Mouse (Mus musculus): ENCODE measurements around the gene Glyctk. TPM values are rescaled to one million over a fixed set of nuclear protein-coding genes. Genes with fewer than 3 reads are reported as not detected.

Gene Glyctk
- total RNA-seq (2023): 1 to 10 TPM; 7.3 to 8.3 TPM

DNA sequence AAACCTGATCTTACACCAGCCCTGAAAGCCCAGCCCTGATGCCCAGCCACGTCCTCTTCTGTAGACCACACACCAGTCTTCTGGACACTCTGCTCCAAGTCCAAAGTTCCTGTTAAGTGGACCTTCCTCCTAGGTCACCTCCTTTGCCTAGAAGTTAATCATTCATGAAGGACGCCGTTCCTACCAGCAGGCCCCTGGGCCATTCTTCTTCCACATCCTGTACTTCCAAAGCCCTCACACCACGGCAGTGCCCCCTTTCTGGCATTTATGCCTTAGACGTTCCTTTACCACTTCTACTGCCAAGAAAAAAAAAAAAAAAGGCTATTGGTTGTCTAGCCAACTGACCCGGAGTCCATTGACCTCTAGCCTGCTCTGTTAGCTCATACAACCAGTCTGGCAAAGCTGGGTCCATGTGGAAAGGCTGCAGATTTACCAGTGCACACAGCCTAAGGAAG, at the start of gene Glyctk:
Gene Glyctk, minus strand, starts transcription at position 102 of the 455 bp plus-strand sequence.

DNA sequence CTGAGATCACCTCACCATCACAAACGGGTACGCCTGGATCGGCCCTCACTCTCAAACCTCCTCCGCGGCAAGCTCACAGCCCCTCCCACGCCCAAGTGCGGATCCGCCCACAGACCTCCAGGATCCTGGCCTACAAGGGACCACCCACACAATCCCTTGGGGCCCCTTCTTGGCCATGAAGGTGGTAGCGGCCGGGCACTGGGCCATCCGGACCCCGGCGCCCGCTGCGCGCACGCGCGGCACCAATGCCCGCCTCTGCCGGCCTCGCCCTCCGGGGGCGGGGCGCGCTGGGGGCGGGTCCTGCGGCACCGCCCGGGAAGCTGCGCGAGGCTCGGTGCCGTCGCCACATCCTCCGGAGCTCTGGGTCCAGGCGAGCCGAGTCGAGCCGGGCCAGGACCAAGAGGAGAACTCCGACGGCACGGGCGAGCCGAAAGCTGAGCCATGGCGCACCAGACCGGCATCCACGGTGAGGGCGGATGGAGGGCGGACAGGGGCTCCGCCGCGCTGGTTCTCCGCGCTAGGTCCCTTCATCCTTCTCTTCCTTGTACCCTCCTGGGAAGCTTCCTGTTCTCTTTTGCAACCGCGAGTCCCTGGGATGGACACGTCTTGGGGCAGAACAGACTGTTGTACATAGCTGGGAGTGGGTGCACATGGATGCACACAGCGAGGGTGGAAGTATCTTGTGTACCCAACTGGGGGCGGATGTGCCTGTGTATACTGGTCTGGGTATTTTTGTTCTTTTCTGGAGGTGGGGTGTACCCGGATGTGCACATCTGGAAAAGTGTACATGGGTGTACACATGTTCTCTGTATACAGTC, 45.1 kb upstream of the Glyctk start, which contains the start of gene Twf2:
Gene Twf2, plus strand, starts transcription at position 290 of the 818 bp plus-strand sequence.

GRCm38 (mm10) chr9:106199535-106200272, 41.8 kb upstream of the Glyctk start, which contains the start of gene Ppm1m:
Gene Ppm1m, minus strand, starts transcription at chr9:106199746.

GRCm38 (mm10) chr9:106170556-106171345, 12.8 kb upstream of the Glyctk start, which contains the start of gene Wdr82:
Gene Wdr82, plus strand, starts transcription at chr9:106170928.

Other genes starting within 250 kb of the Glyctk start
- gene Col6a5, start 197.5 kb downstream of the Glyctk start, total RNA-seq (2023): not detected
- gene Col6a4, start 61.4 kb downstream of the Glyctk start, total RNA-seq (2023): not detected
- gene Wdr82, start 12.8 kb upstream of the Glyctk start, total RNA-seq (2023): 100 to 1,000 TPM; 111 to 126 TPM
- 100 to 1,000 TPM in 1 of 2 experiments, 10 to 100 TPM in 1; 93.6 to 103 TPM for gene Ppm1m, start 41.6 kb upstream of the Glyctk start, total RNA-seq (2023)
- 10 to 100 TPM; 74.4 to 75.5 TPM for gene Twf2, start 45.0 kb upstream of the Glyctk start, total RNA-seq (2023)
- gene Tlr9, start 64.5 kb upstream of the Glyctk start, total RNA-seq (2023): 100 to 1,000 TPM; 158 to 171 TPM
- gene Alas1, start 90.5 kb upstream of the Glyctk start, total RNA-seq (2023): 10 to 100 TPM; 44.0 to 54.8 TPM
- gene Poc1a, start 122.9 kb upstream of the Glyctk start, total RNA-seq (2023): 1 to 10 TPM; 2.6 to 5.6 TPM
- gene Dusp7, start 210.5 kb upstream of the Glyctk start, total RNA-seq (2023): 10 to 100 TPM; 32.4 to 33.5 TPM